Mouse (Mus musculus): ENCODE results near the gene Ndc80. TPM values are rescaled to one million over a fixed set of nuclear protein-coding genes. Genes with fewer than 3 reads are reported as not detected.
A peak's percentile ranks its signal among the peaks of the same experiment; 100 is the strongest.

Gene Ndc80
- polyA plus RNA-seq, 1 experiment from 2014 or later = 3.3 TPM

GRCm38 (mm10) chr17:71491332-71491686 is 35.3 kb downstream of the Ndc80 start:
- ATAC-seq (no peak; the same call in 1 of the 2 replicates), DNase-seq (ENCODE audit: low spot score) (no peak)
- Histone ChIP-seq H3K4me1 (ENCODE audit: insufficient read depth, low read depth, low read length) (no peaks in the 10 kb centered on the region), H3K27me3 (replicated peaks; ENCODE audit: insufficient read depth, low read length) (no peaks in the 10 kb centered on the region), H3K36me3 (ENCODE audit: insufficient read depth, low read length) (no peaks in the 10 kb centered on the region), H3K9me3 (ENCODE audit: low read length) (no peaks in the 10 kb centered on the region), H3K27ac (ENCODE audit: low read length) (peak overlapping the region; percentile 72), H3K4me3 (ENCODE audit: low read depth, low read length) (no peak overlapping the region), H3K4me2 (replicated peaks; ENCODE audit: low read depth, low read length) (no peak overlapping the region), H3K9ac (replicated peaks; ENCODE audit: low read depth) (no peak overlapping the region)
- no peak for TF ChIP-seq EP300 (IDR thresholded peaks at IDR 0.05)
- TF ChIP-seq CTCF (IDR thresholded peaks at IDR 0.05) = no peak
- WGBS = 30% methylated on average over 4 of the region's 4 CpGs

- Histone ChIP-seq H3K4me3 (ENCODE audit: low read depth, low read length) (no peak overlapping the region), H3K4me2 (replicated peaks; ENCODE audit: low read depth, low read length) (no peak overlapping the region), H3K9me3 (ENCODE audit: low read length) (no peaks in the 10 kb centered on the region), H3K27ac (ENCODE audit: low read length) (peak overlapping the region; percentile 72), H3K4me1 (ENCODE audit: insufficient read depth, low read depth, low read length) (no peaks in the 10 kb centered on the region), H3K36me3 (ENCODE audit: insufficient read depth, low read length) (no peaks in the 10 kb centered on the region), H3K27me3 (replicated peaks; ENCODE audit: insufficient read depth, low read length) (no peaks in the 10 kb centered on the region), H3K9ac (replicated peaks; ENCODE audit: low read depth) (no peak overlapping the region)
- WGBS = 44% methylated on average over 9 of the region's 9 CpGs
- peak; percentile 64 for DNase-seq (ENCODE audit: low spot score)
- peak; percentile 88 for ATAC-seq
- TF ChIP-seq EP300 (IDR thresholded peaks at IDR 0.05) (peak; percentile 38; the same call in 1 of the 2 replicates), CTCF (IDR thresholded peaks at IDR 0.05) (no peak)
Observed at GRCm38 (mm10) chr17:71490666-71491331, 35.9 kb downstream of the Ndc80 start.

- 0 out of 2 replicates have a peak, but pooled peaks cover 4% of the 10 kb centered on the region for H3K4me1 ChIP-seq (ENCODE audit: insufficient read depth, low read depth, low read length)
- H3K9me3 ChIP-seq (ENCODE audit: low read length) = no peaks in the 10 kb centered on the region
- H3K9ac ChIP-seq (replicated peaks; ENCODE audit: low read depth) = no peak overlapping the region
- H3K27ac ChIP-seq (ENCODE audit: low read length) = no peak overlapping the region
- 81% methylated on average over 9 of the region's 9 CpGs for WGBS
- ATAC-seq (no peak), DNase-seq (ENCODE audit: low spot score) (peak; percentile 19)
- no peak overlapping the region for H3K4me3 ChIP-seq (ENCODE audit: low read depth, low read length)
- no peak overlapping the region for H3K4me2 ChIP-seq (replicated peaks; ENCODE audit: low read depth, low read length)
- H3K27me3 ChIP-seq (replicated peaks; ENCODE audit: insufficient read depth, low read length) = no peaks in the 10 kb centered on the region
- no peak for TF ChIP-seq EP300 (IDR thresholded peaks at IDR 0.05)
- TF ChIP-seq CTCF (IDR thresholded peaks at IDR 0.05) = no peak
- no peaks in the 10 kb centered on the region for H3K36me3 ChIP-seq (ENCODE audit: insufficient read depth, low read length)
Observed at GRCm38 (mm10) chr17:71489703-71490461, 36.8 kb downstream of the Ndc80 start.

- peak; percentile 60 for DNase-seq (ENCODE audit: low spot score)
- Histone ChIP-seq H3K4me3 (ENCODE audit: low read depth, low read length) (peak overlapping the region; percentile 16; the same call in 1 of the 2 replicates), H3K4me1 (ENCODE audit: insufficient read depth, low read depth, low read length) (0 out of 2 replicates have a peak, but pooled peaks cover 4% of the 10 kb centered on the region), H3K36me3 (ENCODE audit: insufficient read depth, low read length) (no peaks in the 10 kb centered on the region), H3K4me2 (replicated peaks; ENCODE audit: low read depth, low read length) (peak overlapping the region; percentile 40), H3K9me3 (ENCODE audit: low read length) (no peaks in the 10 kb centered on the region), H3K27me3 (replicated peaks; ENCODE audit: insufficient read depth, low read length) (no peaks in the 10 kb centered on the region), H3K27ac (ENCODE audit: low read length) (peak overlapping the region; percentile 81), H3K9ac (replicated peaks; ENCODE audit: low read depth) (no peak overlapping the region; the same call in 1 of the 2 replicates)
- peak; percentile 36; the same call in 1 of the 2 replicates for ATAC-seq
- 0 out of 2 replicates have a peak, but pooled peaks have one; percentile 2 for TF ChIP-seq CTCF (IDR thresholded peaks at IDR 0.05)
- no peak for TF ChIP-seq EP300 (IDR thresholded peaks at IDR 0.05)
- 14% methylated on average over 8 of the region's 8 CpGs for WGBS
Observed at GRCm38 (mm10) chr17:71486231-71486851, 40.3 kb downstream of the Ndc80 start.

GRCm38 (mm10) chr17:71485791-71486230 is 40.8 kb downstream of the Ndc80 start:
- H3K4me2 ChIP-seq (replicated peaks; ENCODE audit: low read depth, low read length) = peak overlapping the region; percentile 40
- peak; percentile 46 for DNase-seq (ENCODE audit: low spot score)
- peak overlapping the region; percentile 16; the same call in 1 of the 2 replicates for H3K4me3 ChIP-seq (ENCODE audit: low read depth, low read length)
- H3K27ac ChIP-seq (ENCODE audit: low read length) = peak overlapping the region; percentile 81
- H3K36me3 ChIP-seq (ENCODE audit: insufficient read depth, low read length) = no peaks in the 10 kb centered on the region
- peak; percentile 52 for ATAC-seq
- no peaks in the 10 kb centered on the region for H3K9me3 ChIP-seq (ENCODE audit: low read length)
- H3K4me1 ChIP-seq (ENCODE audit: insufficient read depth, low read depth, low read length) = 0 out of 2 replicates have a peak, but pooled peaks cover 4% of the 10 kb centered on the region
- TF ChIP-seq CTCF (IDR thresholded peaks at IDR 0.05) (no peak), EP300 (IDR thresholded peaks at IDR 0.05) (no peak)
- 37% methylated on average over 12 of the region's 12 CpGs for WGBS
- no peak overlapping the region; the same call in 1 of the 2 replicates for H3K9ac ChIP-seq (replicated peaks; ENCODE audit: low read depth)
- H3K27me3 ChIP-seq (replicated peaks; ENCODE audit: insufficient read depth, low read length) = no peaks in the 10 kb centered on the region

GRCm38 (mm10) chr17:71484711-71485110 is 41.9 kb downstream of the Ndc80 start:
- H3K9ac ChIP-seq (replicated peaks; ENCODE audit: low read depth) = no peak overlapping the region
- H3K27ac ChIP-seq (ENCODE audit: low read length) = no peak overlapping the region
- ATAC-seq = no peak
- WGBS = 86% methylated on average over 5 of the region's 5 CpGs
- no peak overlapping the region for H3K4me2 ChIP-seq (replicated peaks; ENCODE audit: low read depth, low read length)
- H3K36me3 ChIP-seq (ENCODE audit: insufficient read depth, low read length) = no peaks in the 10 kb centered on the region
- no peak overlapping the region for H3K4me3 ChIP-seq (ENCODE audit: low read depth, low read length)
- 0 out of 2 replicates have a peak, but pooled peaks cover 4% of the 10 kb centered on the region for H3K4me1 ChIP-seq (ENCODE audit: insufficient read depth, low read depth, low read length)
- no peaks in the 10 kb centered on the region for H3K27me3 ChIP-seq (replicated peaks; ENCODE audit: insufficient read depth, low read length)
- no peak for DNase-seq (ENCODE audit: low spot score)
- H3K9me3 ChIP-seq (ENCODE audit: low read length) = no peaks in the 10 kb centered on the region
- no peak for TF ChIP-seq EP300 (IDR thresholded peaks at IDR 0.05)

Measured in lung, postnatal 0 days (tissue).